Mouse (Mus musculus) c-Kit-positive CD71-positive TER-119-positive erythroid progenitor cells, embryonic 14.5 days (primary cell): ENCODE data around the gene Cyba.
A peak's percentile ranks its signal among the peaks of the same experiment; 100 is the strongest.

Experiments used
- DNase-seq: peaks from one replicate; pipeline ENCODE4 v3.0.0-alpha.2; 2013; ENCODE audit warnings: low spot score

The Cyba gene

GRCm38 (mm10) chr8:122432443-122433268, at the start of gene Cyba:
Gene Cyba, minus strand, starts transcription at chr8:122432930.
- peak; percentile 24 for DNase-seq

GRCm38 (mm10) chr8:122482448-122482847, 49.7 kb upstream of the Cyba start:
- DNase-seq = no peak

- DNase-seq = peak; percentile 86
Measured at GRCm38 (mm10) chr8:122475580-122476320, 43.0 kb upstream of the Cyba start, which contains the start of the genes Rnf166 and Ctu2. Gene Rnf166, minus strand, starts transcription at chr8:122476064. Gene Ctu2, plus strand, starts transcription at chr8:122476143.

- peak; percentile 52 for DNase-seq
Measured at GRCm38 (mm10) chr8:122474951-122475560, 42.3 kb upstream of the Cyba start.

- no peak for DNase-seq
Measured at GRCm38 (mm10) chr8:122473911-122474421, 41.2 kb upstream of the Cyba start.

- DNase-seq = no peak
Measured at GRCm38 (mm10) chr8:122470691-122471090, 38.0 kb upstream of the Cyba start.

- no peak for DNase-seq
Measured at GRCm38 (mm10) chr8:122469965-122470364, 37.2 kb upstream of the Cyba start.

GRCm38 (mm10) chr8:122469407-122469806, 36.7 kb upstream of the Cyba start:
- no peak for DNase-seq

- DNase-seq = no peak
Measured at GRCm38 (mm10) chr8:122467816-122468215, 35.1 kb upstream of the Cyba start.

GRCm38 (mm10) chr8:122464985-122465384, 32.3 kb upstream of the Cyba start:
- no peak for DNase-seq

- DNase-seq = no peak
Measured at GRCm38 (mm10) chr8:122463651-122464640, 31.2 kb upstream of the Cyba start.

GRCm38 (mm10) chr8:122462510-122462909, 29.8 kb upstream of the Cyba start:
- no peak for DNase-seq

- no peak for DNase-seq
Measured at GRCm38 (mm10) chr8:122461473-122462148, 28.9 kb upstream of the Cyba start.

- DNase-seq = no peak
Measured at GRCm38 (mm10) chr8:122460524-122461472, 28.1 kb upstream of the Cyba start, which contains the start of gene Snai3. Gene Snai3, minus strand, starts transcription at chr8:122460733.

- DNase-seq = no peak
Measured at GRCm38 (mm10) chr8:122459990-122460389, 27.3 kb upstream of the Cyba start.

GRCm38 (mm10) chr8:122459218-122459900, 26.6 kb upstream of the Cyba start:
- no peak for DNase-seq

- no peak for DNase-seq
Measured at GRCm38 (mm10) chr8:122457171-122457570, 24.4 kb upstream of the Cyba start.

- no peak for DNase-seq
Measured at GRCm38 (mm10) chr8:122454409-122454808, 21.7 kb upstream of the Cyba start.

- no peak for DNase-seq
Measured at GRCm38 (mm10) chr8:122452154-122452553, 19.4 kb upstream of the Cyba start.
